Mouse (Mus musculus) forebrain, embryonic 16.5 days (tissue): ENCODE data around the gene Bmp4. TPM values are rescaled to one million over a fixed set of nuclear protein-coding genes. Genes with fewer than 3 reads are reported as not detected.

Experiments
- ATAC-seq: fragments of 200-750 bp; cut with Nextera tagmentation; 2 replicates; pipeline ENCODE4 v1.8.0; 2017; ENCODE audit warnings: mild to moderate bottlenecking, moderate library complexity
- H3K27ac ChIP-seq: fragments of 300-500 bp; sonication (generic); 2 replicates; pipeline ENCODE4 v1.5.1; 2014; ENCODE audit warnings: low read length, control low read depth
- H3K27me3 ChIP-seq: fragments of 300-500 bp; sonication (generic); replicated peaks from 2 replicates; pipeline ENCODE4 v1.6.1; 2014; ENCODE audit warnings: low read length; ENCODE audit not compliant: control insufficient read depth, insufficient read depth
- H3K36me3 ChIP-seq: fragments of 300-500 bp; sonication (generic); 2 replicates; pipeline ENCODE4 v1.6.1; 2014; ENCODE audit not compliant: control insufficient read depth, insufficient read depth
- H3K4me1 ChIP-seq: fragments of 300-500 bp; sonication (generic); replicated peaks from 2 replicates; pipeline ENCODE4 v1.6.1; 2014; ENCODE audit warnings: low read length; ENCODE audit not compliant: control insufficient read depth, insufficient read depth
- H3K4me2 ChIP-seq: fragments of 300-500 bp; sonication (generic); 2 replicates; pipeline ENCODE4 v1.6.1; 2014; ENCODE audit warnings: mild to moderate bottlenecking, low read length, control low read depth
- H3K4me3 ChIP-seq: fragments of 300-500 bp; sonication (generic); replicated peaks from 2 replicates; pipeline ENCODE4 v1.5.1; 2014; ENCODE audit warnings: mild to moderate bottlenecking, low read length, control low read depth
- H3K9ac ChIP-seq: fragments of 300-500 bp; sonication (generic); replicated peaks from 2 replicates; pipeline ENCODE4 v1.6.1; 2014; ENCODE audit warnings: low read depth, low read length, control low read depth
- H3K9me3 ChIP-seq: fragments of 300-500 bp; sonication (generic); 2 replicates; pipeline ENCODE4 v1.6.1; 2016; ENCODE audit warnings: low read length; ENCODE audit not compliant: control insufficient read depth
- WGBS: fragments of 180-500 bp; shearing (Covaris S2); extraction: QIAGEN DNeasy Blood & Tissue Kit; methylation state at CpG from one replicate; pipeline ENCODE4 v1.1.7; 2014; 5-methylcytosine and 5-hydroxymethylcytosine counted together
- polyA plus RNA-seq: library from polyadenylated mRNA; unstranded; fragments of >200 nt; fragmentation: Nextera tagmentation; extraction: Ambion mirVana; gene quantifications from 2 replicates; pipeline ENCODE4 v1.2.1, GENCODE M21; 2015

The Bmp4 gene
- polyA plus RNA-seq, 1 experiment from 2014 or later, result 7.4 TPM

GRCm38 (mm10) chr14:46410557-46411120 is 20.2 kb upstream of the Bmp4 start:
- Histone ChIP-seq H3K27ac (no peak overlapping the region), H3K4me2 (no peak overlapping the region), H3K4me1 (no peaks in the 10 kb centered on the region), H3K4me3 (no peak overlapping the region), H3K9me3 (no peaks in the 10 kb centered on the region), H3K27me3 (no peaks in the 10 kb centered on the region), H3K36me3 (no peaks in the 10 kb centered on the region), H3K9ac (no peak overlapping the region)
- 72% methylated on average over 4 of the region's 4 CpGs for WGBS
- no peak for ATAC-seq

- ATAC-seq, result no peak
- no peaks in the 10 kb centered on the region for H3K36me3 ChIP-seq
Measured at GRCm38 (mm10) chr14:46409016-46409415, 18.5 kb upstream of the Bmp4 start.

GRCm38 (mm10) chr14:46408319-46408718 is 17.9 kb upstream of the Bmp4 start:
- no peak overlapping the region for H3K9ac ChIP-seq
- H3K27ac ChIP-seq, result no peak overlapping the region
- H3K36me3 ChIP-seq, result no peaks in the 10 kb centered on the region
- H3K4me2 ChIP-seq, result no peak overlapping the region
- H3K4me1 ChIP-seq, result no peaks in the 10 kb centered on the region
- H3K9me3 ChIP-seq, result no peaks in the 10 kb centered on the region
- 84% methylated on average over 3 of the region's 3 CpGs for WGBS
- no peak overlapping the region for H3K4me3 ChIP-seq
- no peak for ATAC-seq
- H3K27me3 ChIP-seq, result no peaks in the 10 kb centered on the region

More at GRCm38 (mm10) chr14:46409016-46409415, 18.5 kb upstream of the Bmp4 start:
- Histone ChIP-seq H3K27ac (no peak overlapping the region), H3K27me3 (no peaks in the 10 kb centered on the region), H3K4me2 (no peak overlapping the region), H3K4me3 (no peak overlapping the region), H3K9ac (no peak overlapping the region), H3K4me1 (no peaks in the 10 kb centered on the region), H3K9me3 (no peaks in the 10 kb centered on the region)
- WGBS, result 78% methylated on average over 10 of the region's 10 CpGs

GRCm38 (mm10) chr14:46399925-46400324 is 9.5 kb upstream of the Bmp4 start:
- 59% methylated on average over 2 of the region's 2 CpGs for WGBS
- no peaks in the 10 kb centered on the region for H3K9me3 ChIP-seq
- H3K27ac ChIP-seq, result no peak overlapping the region
- H3K27me3 ChIP-seq, result peaks cover 29% of the 10 kb centered on the region
- H3K4me2 ChIP-seq, result no peak overlapping the region
- H3K4me1 ChIP-seq, result peaks cover 3% of the 10 kb centered on the region; the same call in 1 of the 2 replicates
- no peak overlapping the region for H3K9ac ChIP-seq
- H3K36me3 ChIP-seq, result no peaks in the 10 kb centered on the region
- no peak overlapping the region for H3K4me3 ChIP-seq
- no peak for ATAC-seq

- Histone ChIP-seq H3K4me2 (peak overlapping the region; percentile 37), H3K27ac (no peak overlapping the region), H3K9me3 (no peaks in the 10 kb centered on the region), H3K36me3 (no peaks in the 10 kb centered on the region), H3K27me3 (peaks cover 32% of the 10 kb centered on the region), H3K4me3 (peak overlapping the region; percentile 18), H3K9ac (no peak overlapping the region), H3K4me1 (peaks cover 3% of the 10 kb centered on the region; the same call in 1 of the 2 replicates)
- WGBS, result 2% methylated on average over 27 of the region's 27 CpGs
- ATAC-seq, result no peak
Measured at GRCm38 (mm10) chr14:46398091-46398695, 7.7 kb upstream of the Bmp4 start.

- H3K27me3 ChIP-seq, result peaks cover 61% of the 10 kb centered on the region
- H3K4me1 ChIP-seq, result peaks cover 28% of the 10 kb centered on the region
- no peaks in the 10 kb centered on the region for H3K9me3 ChIP-seq
- H3K4me3 ChIP-seq, result no peak overlapping the region
- H3K36me3 ChIP-seq, result no peaks in the 10 kb centered on the region
- H3K9ac ChIP-seq, result no peak overlapping the region
- H3K4me2 ChIP-seq, result no peak overlapping the region
- no peak overlapping the region for H3K27ac ChIP-seq
- 59% methylated on average over 6 of the region's 6 CpGs for WGBS
- ATAC-seq, result no peak
Measured at GRCm38 (mm10) chr14:46391621-46392170, 1.2 kb upstream of the Bmp4 start.

- Histone ChIP-seq H3K4me3 (peak overlapping the region; percentile 20), H3K27me3 (peaks cover 72% of the 10 kb centered on the region), H3K27ac (no peak overlapping the region), H3K4me2 (peak overlapping the region; percentile 38), H3K9ac (no peak overlapping the region), H3K36me3 (no peaks in the 10 kb centered on the region), H3K4me1 (peaks cover 43% of the 10 kb centered on the region), H3K9me3 (no peaks in the 10 kb centered on the region)
- 4% methylated on average over 24 of the region's 24 CpGs for WGBS
- no peak for ATAC-seq
Measured at GRCm38 (mm10) chr14:46389438-46390248, 826 bp downstream of the Bmp4 start.

GRCm38 (mm10) chr14:46388636-46389035 is 1.8 kb downstream of the Bmp4 start:
- peak overlapping the region; percentile 56 for H3K4me3 ChIP-seq
- H3K4me1 ChIP-seq, result peaks cover 43% of the 10 kb centered on the region
- H3K9ac ChIP-seq, result no peak overlapping the region
- H3K27me3 ChIP-seq, result peaks cover 82% of the 10 kb centered on the region
- H3K27ac ChIP-seq, result no peak overlapping the region
- under 1% methylated on average over 27 of the region's 27 CpGs for WGBS
- no peaks in the 10 kb centered on the region for H3K9me3 ChIP-seq
- H3K4me2 ChIP-seq, result peak overlapping the region; percentile 80
- no peak for ATAC-seq
- H3K36me3 ChIP-seq, result no peaks in the 10 kb centered on the region

GRCm38 (mm10) chr14:46387821-46388481 is 2.5 kb downstream of the Bmp4 start:
- ATAC-seq, result peak; percentile 27
- Histone ChIP-seq H3K36me3 (no peaks in the 10 kb centered on the region), H3K4me1 (peaks cover 43% of the 10 kb centered on the region), H3K27me3 (peaks cover 83% of the 10 kb centered on the region), H3K4me2 (peak overlapping the region; percentile 80), H3K9ac (peak overlapping the region; percentile 40; the same call in 1 of the 2 replicates), H3K27ac (no peak overlapping the region), H3K4me3 (peak overlapping the region; percentile 56), H3K9me3 (no peaks in the 10 kb centered on the region)
- under 1% methylated on average over 41 of the region's 41 CpGs for WGBS
